Mouse (Mus musculus) heart, embryonic 16.5 days (tissue): Measurements from ENCODE around the gene Itga9. TPM values are rescaled to one million over a fixed set of nuclear protein-coding genes. Genes with fewer than 3 reads are reported as not detected.

Experiments
- ATAC-seq: fragments of 200-750 bp; cut with Nextera tagmentation; replicated peaks from 2 replicates; pipeline ENCODE4 v1.8.0; 2017; ENCODE audit warnings: moderate number of reproducible peaks; ENCODE audit not compliant: insufficient read depth, low FRiP score; ENCODE audit errors: extremely low read depth
- H3K27ac ChIP-seq: fragments of 300-500 bp; sonication (generic); 2 replicates; pipeline ENCODE4 v1.5.1; 2014; ENCODE audit warnings: mild to moderate bottlenecking, low read length, control low read depth, moderate library complexity
- H3K27me3 ChIP-seq: fragments of 300-500 bp; sonication (generic); 2 replicates; pipeline ENCODE4 v1.6.1; 2014; ENCODE audit warnings: low read length, mixed read lengths; ENCODE audit not compliant: control insufficient read depth, insufficient read depth
- H3K36me3 ChIP-seq: fragments of 300-500 bp; sonication (generic); 2 replicates; pipeline ENCODE4 v1.6.1; 2014; ENCODE audit not compliant: control insufficient read depth, insufficient read depth
- H3K4me1 ChIP-seq: fragments of 300-500 bp; sonication (generic); 2 replicates; pipeline ENCODE4 v1.6.1; 2014; ENCODE audit warnings: low read length, mixed read lengths; ENCODE audit not compliant: control insufficient read depth, insufficient read depth
- H3K4me2 ChIP-seq: fragments of 300-500 bp; sonication (generic); 2 replicates; pipeline ENCODE4 v1.6.1; 2014; ENCODE audit warnings: low read depth, mild to moderate bottlenecking, control low read depth, low read length
- H3K4me3 ChIP-seq: fragments of 300-500 bp; sonication (generic); 2 replicates; pipeline ENCODE4 v1.5.1; 2014; ENCODE audit warnings: mild to moderate bottlenecking, control low read depth, low read length
- H3K9ac ChIP-seq: fragments of 300-500 bp; sonication (generic); 2 replicates; pipeline ENCODE4 v1.6.1; 2014; ENCODE audit warnings: low read length, control low read depth
- H3K9me3 ChIP-seq: fragments of 300-500 bp; sonication (generic); replicated peaks from 2 replicates; pipeline ENCODE4 v1.6.1; 2016; ENCODE audit warnings: low read length; ENCODE audit not compliant: control insufficient read depth
- WGBS: fragments of 180-500 bp; shearing (Covaris S2); extraction: QIAGEN DNeasy Blood & Tissue Kit; methylation state at CpG from one replicate; pipeline ENCODE4 v1.1.7; 2014; 5-methylcytosine and 5-hydroxymethylcytosine counted together
- polyA plus RNA-seq: library from polyadenylated mRNA; unstranded; fragments of >200 nt; fragmentation: Nextera tagmentation; extraction: Ambion mirVana; gene quantifications from 2 replicates; pipeline ENCODE4 v1.2.1, GENCODE M21; 2015

Gene Itga9
- polyA plus RNA-seq, 1 experiment from 2014 or later, result 3.1 TPM

- 73% methylated on average over 3 of the region's 3 CpGs for WGBS
- Histone ChIP-seq H3K36me3 (no peaks in the 10 kb centered on the region), H3K4me2 (no peak overlapping the region), H3K4me3 (no peak overlapping the region), H3K9ac (no peak overlapping the region), H3K4me1 (peaks cover 14% of the 10 kb centered on the region), H3K27ac (no peak overlapping the region), H3K27me3 (no peaks in the 10 kb centered on the region), H3K9me3 (peaks cover 4% of the 10 kb centered on the region; the same call in 1 of the 2 replicates)
- ATAC-seq, result no peak
These were observed 212.0 kb downstream of the Itga9 start for GRCm38 (mm10) chr9:118818508-118818907.

GRCm38 (mm10) chr9:118821220-118822185 is 215.0 kb downstream of the Itga9 start:
- Histone ChIP-seq H3K4me1 (peaks cover 14% of the 10 kb centered on the region), H3K4me3 (peak overlapping the region; percentile 16), H3K9ac (peak overlapping the region; percentile 18), H3K27ac (no peak overlapping the region), H3K36me3 (no peaks in the 10 kb centered on the region), H3K4me2 (peak overlapping the region; percentile 48), H3K9me3 (no peaks in the 10 kb centered on the region; the same call in 1 of the 2 replicates), H3K27me3 (no peaks in the 10 kb centered on the region)
- WGBS, result 38% methylated on average over 21 of the region's 21 CpGs
- peak; percentile 59 for ATAC-seq

- Histone ChIP-seq H3K27ac (no peak overlapping the region), H3K9ac (peak overlapping the region; percentile 18; the same call in 1 of the 2 replicates), H3K4me1 (peaks cover 14% of the 10 kb centered on the region), H3K9me3 (no peaks in the 10 kb centered on the region; the same call in 1 of the 2 replicates), H3K4me3 (peak overlapping the region; percentile 16), H3K36me3 (no peaks in the 10 kb centered on the region), H3K27me3 (no peaks in the 10 kb centered on the region), H3K4me2 (peak overlapping the region; percentile 48)
- ATAC-seq, result 0 out of 2 replicates have a peak, but pooled peaks have one; percentile 26
- 34% methylated on average over 3 of the region's 3 CpGs for WGBS
These were observed 215.7 kb downstream of the Itga9 start for GRCm38 (mm10) chr9:118822186-118822555.

GRCm38 (mm10) chr9:118822581-118822980 is 216.1 kb downstream of the Itga9 start:
- Histone ChIP-seq H3K4me1 (peaks cover 14% of the 10 kb centered on the region), H3K9me3 (no peaks in the 10 kb centered on the region; the same call in 1 of the 2 replicates), H3K27ac (no peak overlapping the region), H3K27me3 (no peaks in the 10 kb centered on the region), H3K36me3 (no peaks in the 10 kb centered on the region), H3K4me2 (no peak overlapping the region), H3K9ac (no peak overlapping the region), H3K4me3 (no peak overlapping the region)
- no peak for ATAC-seq
- 89% methylated on average over 2 of the region's 2 CpGs for WGBS

- ATAC-seq, result peak; percentile 81
- 16% methylated on average over 11 of the region's 11 CpGs for WGBS
- peaks cover 12% of the 10 kb centered on the region for H3K36me3 ChIP-seq
- no peaks in the 10 kb centered on the region for H3K9me3 ChIP-seq
- no peak overlapping the region for H3K9ac ChIP-seq
- H3K4me1 ChIP-seq, result peaks cover 19% of the 10 kb centered on the region
- no peak overlapping the region for H3K4me3 ChIP-seq
- H3K27me3 ChIP-seq, result no peaks in the 10 kb centered on the region
- H3K4me2 ChIP-seq, result no peak overlapping the region
- peak overlapping the region; percentile 15 for H3K27ac ChIP-seq
These were observed 224.6 kb downstream of the Itga9 start for GRCm38 (mm10) chr9:118831080-118831479.

GRCm38 (mm10) chr9:118832533-118832932 is 226.0 kb downstream of the Itga9 start:
- Histone ChIP-seq H3K9me3 (no peaks in the 10 kb centered on the region), H3K27ac (no peak overlapping the region), H3K4me2 (no peak overlapping the region), H3K36me3 (peaks cover 12% of the 10 kb centered on the region), H3K9ac (no peak overlapping the region), H3K4me3 (no peak overlapping the region), H3K4me1 (peaks cover 19% of the 10 kb centered on the region), H3K27me3 (no peaks in the 10 kb centered on the region)
- no peak for ATAC-seq
- 61% methylated on average over 3 of the region's 3 CpGs for WGBS

GRCm38 (mm10) chr9:118833413-118833812 is 226.9 kb downstream of the Itga9 start:
- Histone ChIP-seq H3K4me3 (no peak overlapping the region), H3K4me1 (peaks cover 19% of the 10 kb centered on the region), H3K27ac (no peak overlapping the region), H3K9me3 (no peaks in the 10 kb centered on the region), H3K9ac (no peak overlapping the region), H3K4me2 (no peak overlapping the region), H3K36me3 (peaks cover 12% of the 10 kb centered on the region), H3K27me3 (no peaks in the 10 kb centered on the region)
- 76% methylated on average over 8 of the region's 8 CpGs for WGBS
- no peak for ATAC-seq

- Histone ChIP-seq H3K27ac (no peak overlapping the region), H3K36me3 (peaks cover 14% of the 10 kb centered on the region), H3K27me3 (no peaks in the 10 kb centered on the region), H3K4me2 (no peak overlapping the region), H3K4me1 (peaks cover 12% of the 10 kb centered on the region), H3K9ac (no peak overlapping the region), H3K9me3 (no peaks in the 10 kb centered on the region), H3K4me3 (no peak overlapping the region)
- 0 out of 2 replicates have a peak, but pooled peaks have one; percentile 39 for ATAC-seq
- 22% methylated on average over 7 of the region's 7 CpGs for WGBS
These were observed 232.6 kb downstream of the Itga9 start for GRCm38 (mm10) chr9:118838910-118839667.
